Mouse (Mus musculus) cortical plate, adult 2 months (tissue): ENCODE measurements at regions not wholly inside any gene's neighbourhood (a gene's known extent, or its start where the extent isn't known, plus 50 kb on each side); places are given as distances from the start of the nearest gene placed in this dataset.

Experiments
- H3K27ac ChIP-seq: fragments of 200-500 bp; 2 replicates; pipeline ENCODE4 v1.5.1; 2012; ENCODE audit warnings: low read length, control low read depth, inconsistent platforms; ENCODE audit not compliant: insufficient read depth
- H3K4me1 ChIP-seq: fragments of 200-500 bp; 2 replicates; pipeline ENCODE4 v1.6.1; 2011; ENCODE audit warnings: low read length; ENCODE audit not compliant: control insufficient read depth, insufficient read depth
- H3K4me3 ChIP-seq: fragments of 200-500 bp; 2 replicates; pipeline ENCODE4 v1.5.1; 2011; ENCODE audit warnings: mild to moderate bottlenecking, low read length, control low read depth; ENCODE audit not compliant: insufficient read depth
- CTCF ChIP-seq: fragments of 200-500 bp; IDR thresholded peaks from 2 replicates; pipeline ENCODE4 v1.5.1; 2011; ENCODE audit warnings: mild to moderate bottlenecking, control low read depth, low read length; ENCODE audit not compliant: insufficient read depth; ENCODE audit errors: extremely low read depth
- POLR2A ChIP-seq: fragments of 200-500 bp; IDR thresholded peaks from 2 replicates; pipeline ENCODE4 v1.6.1; 2011; ENCODE audit warnings: mild to moderate bottlenecking, low read length, control low read depth; ENCODE audit not compliant: insufficient read depth; ENCODE audit errors: extremely low read depth

GRCm38 (mm10) chr16:74548374-74548773 lies 136.7 kb upstream of the Robo2 start:
- TF ChIP-seq CTCF (no peak), POLR2A (no peak)
- Histone ChIP-seq H3K4me3 (no peak overlapping the region), H3K4me1 (no peaks in the 10 kb centered on the region), H3K27ac (no peak overlapping the region)

GRCm38 (mm10) chr16:74530531-74530930 lies 118.9 kb upstream of the Robo2 start:
- Histone ChIP-seq H3K27ac (no peak overlapping the region), H3K4me3 (no peak overlapping the region), H3K4me1 (no peaks in the 10 kb centered on the region; the same call in 1 of the 2 replicates)
- TF ChIP-seq CTCF: no peak
- TF ChIP-seq POLR2A: no peak

GRCm38 (mm10) chr16:74528245-74528644 lies 116.6 kb upstream of the Robo2 start:
- TF ChIP-seq CTCF: no peak
- TF ChIP-seq POLR2A: no peak
- Histone ChIP-seq H3K4me3 (no peak overlapping the region), H3K4me1 (no peaks in the 10 kb centered on the region; the same call in 1 of the 2 replicates), H3K27ac (no peak overlapping the region)

- Histone ChIP-seq H3K4me3 (no peak overlapping the region), H3K27ac (no peak overlapping the region), H3K4me1 (no peaks in the 10 kb centered on the region; the same call in 1 of the 2 replicates)
- no peak for TF ChIP-seq POLR2A
- no peak for TF ChIP-seq CTCF
Measured at GRCm38 (mm10) chr16:74526521-74526920, 114.9 kb upstream of the Robo2 start.

GRCm38 (mm10) chr16:74520501-74520900 lies 108.9 kb upstream of the Robo2 start:
- no peak overlapping the region for H3K4me3 ChIP-seq
- H3K4me1 ChIP-seq: no peaks in the 10 kb centered on the region
- TF ChIP-seq POLR2A (no peak), CTCF (no peak)
- no peak overlapping the region for H3K27ac ChIP-seq

GRCm38 (mm10) chr16:74517888-74518287 lies 106.3 kb upstream of the Robo2 start:
- H3K27ac ChIP-seq: no peak overlapping the region
- H3K4me1 ChIP-seq: no peaks in the 10 kb centered on the region
- no peak for TF ChIP-seq POLR2A
- no peak for TF ChIP-seq CTCF
- H3K4me3 ChIP-seq: no peak overlapping the region

GRCm38 (mm10) chr16:74517374-74517773 lies 105.7 kb upstream of the Robo2 start:
- no peak for TF ChIP-seq POLR2A
- no peak for TF ChIP-seq CTCF
- Histone ChIP-seq H3K27ac (no peak overlapping the region), H3K4me3 (no peak overlapping the region), H3K4me1 (no peaks in the 10 kb centered on the region)

GRCm38 (mm10) chr16:74514481-74514880 lies 102.9 kb upstream of the Robo2 start:
- Histone ChIP-seq H3K27ac (no peak overlapping the region), H3K4me3 (no peak overlapping the region)
- TF ChIP-seq CTCF (no peak), POLR2A (no peak)

GRCm38 (mm10) chr16:74510383-74510782 lies 98.8 kb upstream of the Robo2 start:
- TF ChIP-seq CTCF (no peak), POLR2A (no peak)
- H3K4me1 ChIP-seq: no peaks in the 10 kb centered on the region
- H3K4me3 ChIP-seq: no peak overlapping the region
- H3K27ac ChIP-seq: no peak overlapping the region

More at GRCm38 (mm10) chr16:74514481-74514880, 102.9 kb upstream of the Robo2 start:
- H3K4me1 ChIP-seq: no peaks in the 10 kb centered on the region

GRCm38 (mm10) chr16:74509489-74509888 lies 97.9 kb upstream of the Robo2 start:
- TF ChIP-seq POLR2A (no peak), CTCF (no peak)
- Histone ChIP-seq H3K4me3 (no peak overlapping the region), H3K4me1 (no peaks in the 10 kb centered on the region), H3K27ac (no peak overlapping the region)

- no peak overlapping the region for H3K27ac ChIP-seq
- H3K4me1 ChIP-seq: no peaks in the 10 kb centered on the region
- TF ChIP-seq CTCF (no peak), POLR2A (no peak)
- no peak overlapping the region for H3K4me3 ChIP-seq
Measured at GRCm38 (mm10) chr16:74506719-74507118, 95.1 kb upstream of the Robo2 start.
